Mouse (Mus musculus) liver, embryonic 16.5 days (tissue): ENCODE measurements around the gene Tusc2. TPM values are rescaled to one million over a fixed set of nuclear protein-coding genes. Genes with fewer than 3 reads are reported as not detected.

ENCODE experiments used
- ATAC-seq: fragments of 200-750 bp; cut with Nextera tagmentation; 2 replicates; pipeline ENCODE4 v1.8.0; 2017; ENCODE audit warnings: low read depth, mild to moderate bottlenecking, moderate number of reproducible peaks, moderate library complexity
- H3K27ac ChIP-seq: fragments of 300-500 bp; sonication (generic); 2 replicates; pipeline ENCODE4 v1.5.1; 2014; ENCODE audit warnings: mild to moderate bottlenecking, low read length
- H3K27me3 ChIP-seq: fragments of 300-500 bp; sonication (generic); 2 replicates; pipeline ENCODE4 v1.6.1; 2014; ENCODE audit warnings: low read depth, low read length, mixed read lengths; ENCODE audit not compliant: control insufficient read depth, insufficient read depth
- H3K36me3 ChIP-seq: fragments of 300-500 bp; sonication (generic); 2 replicates; pipeline ENCODE4 v1.6.1; 2014; ENCODE audit warnings: mild to moderate bottlenecking; ENCODE audit not compliant: control insufficient read depth, insufficient read depth
- H3K4me1 ChIP-seq: fragments of 300-500 bp; sonication (generic); 2 replicates; pipeline ENCODE4 v1.6.1; 2014; ENCODE audit warnings: low read depth, low read length, mixed read lengths; ENCODE audit not compliant: control insufficient read depth
- H3K4me2 ChIP-seq: fragments of 300-500 bp; sonication (generic); 2 replicates; pipeline ENCODE4 v1.6.1; 2014; ENCODE audit warnings: low read depth, low read length, mixed read lengths
- H3K4me3 ChIP-seq: fragments of 300-500 bp; sonication (generic); 2 replicates; pipeline ENCODE4 v1.5.1; 2014; ENCODE audit warnings: low read depth, mild to moderate bottlenecking, low read length
- H3K9ac ChIP-seq: fragments of 300-500 bp; sonication (generic); 2 replicates; pipeline ENCODE4 v1.6.1; 2014; ENCODE audit warnings: low read depth, low read length
- H3K9me3 ChIP-seq: fragments of 300-500 bp; sonication (generic); replicated peaks from 2 replicates; pipeline ENCODE4 v1.6.1; 2016; ENCODE audit warnings: low read length; ENCODE audit not compliant: control insufficient read depth
- WGBS: fragments of 180-500 bp; shearing (Covaris S2); extraction: QIAGEN DNeasy Blood & Tissue Kit; methylation state at CpG from one replicate; pipeline ENCODE4 v1.1.7; 2014; ENCODE audit not compliant: insufficient replicate concordance; 5-methylcytosine and 5-hydroxymethylcytosine counted together
- polyA plus RNA-seq: library from polyadenylated mRNA; unstranded; fragments of >200 nt; fragmentation: Nextera tagmentation; extraction: Ambion mirVana; gene quantifications from 2 replicates; pipeline ENCODE4 v1.2.1, GENCODE M21; 2015

Tusc2 gene
- 29.1 and 29.4 TPM in 2 replicates for polyA plus RNA-seq

DNA sequence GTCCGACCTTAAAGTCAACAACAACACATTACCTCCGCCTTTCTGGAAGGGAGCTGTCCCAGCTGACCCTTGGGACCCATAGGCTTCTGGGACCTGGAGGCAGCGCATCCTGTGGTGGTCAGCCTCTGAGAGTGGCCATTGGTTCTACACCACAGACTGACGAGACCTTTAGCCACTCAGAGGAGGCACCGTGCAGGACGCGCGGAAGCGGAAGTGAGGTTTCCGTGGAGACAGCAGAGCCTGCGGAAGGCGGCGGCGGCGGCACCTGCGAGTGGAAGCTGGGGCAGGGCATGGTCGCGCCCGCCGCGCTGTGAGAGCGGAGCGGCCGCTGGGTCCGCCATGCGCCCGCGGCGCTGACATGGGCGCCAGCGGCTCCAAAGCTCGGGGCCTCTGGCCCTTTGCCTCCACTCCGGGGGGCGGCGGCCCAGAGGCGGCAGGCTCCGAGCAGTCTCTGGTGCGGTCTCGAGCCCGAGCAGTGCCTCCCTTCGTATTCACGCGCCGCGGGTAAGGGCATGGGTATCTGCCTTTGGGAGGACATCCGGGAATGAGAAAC lies at the start of gene Tusc2:
Gene Tusc2, plus strand, starts transcription at position 227 of the 553 bp plus-strand sequence.
- Histone ChIP-seq H3K9ac (peak within 1 kb of the TSS; percentile 92), H3K27ac (peak within 1 kb of the TSS; percentile 83), H3K27me3 (no peaks in the 10 kb centered on the region), H3K4me3 (peak within 1 kb of the TSS; percentile 92), H3K4me1 (peaks cover 40% of the 10 kb centered on the region), H3K4me2 (peak within 1 kb of the TSS; percentile 87), H3K36me3 (peaks cover 35% of the 10 kb centered on the region), H3K9me3 (no peaks in the 10 kb centered on the region)
- peak; percentile 96 for ATAC-seq
- under 1% methylated on average over 46 of the region's 46 CpGs for WGBS

DNA sequence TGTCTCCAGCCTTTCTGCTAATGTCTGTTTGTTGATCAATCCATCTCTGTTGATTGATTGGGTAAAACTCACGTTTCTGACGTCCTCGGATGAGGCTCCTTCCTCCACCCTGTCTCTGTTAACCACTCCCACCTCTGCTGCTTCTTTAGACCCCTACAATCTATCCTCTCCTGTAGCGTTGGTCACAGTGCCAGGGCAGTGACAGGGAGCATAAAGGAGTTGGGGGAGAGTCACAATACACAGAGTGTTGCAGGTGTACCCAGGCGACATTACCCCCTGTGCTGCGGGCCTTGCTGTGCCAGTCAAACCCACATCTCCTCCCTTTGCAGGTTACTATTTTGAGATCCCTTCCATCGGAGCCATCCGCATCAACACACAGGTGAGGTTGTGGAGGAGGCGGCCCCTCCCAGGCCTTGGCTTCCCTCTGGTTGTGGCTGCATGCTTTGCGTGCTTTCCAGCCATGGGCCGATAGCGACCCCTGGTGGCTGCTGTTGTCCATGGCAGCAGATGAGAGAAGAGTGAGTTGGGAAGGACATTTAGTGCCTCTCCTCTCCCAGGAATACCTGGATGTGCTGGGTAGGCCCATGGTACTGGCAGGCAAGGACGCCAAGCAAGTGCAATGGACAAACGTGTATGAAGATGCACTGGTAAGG lies 48.6 kb upstream of the Tusc2 start:
- Histone ChIP-seq H3K9me3 (no peaks in the 10 kb centered on the region), H3K27me3 (no peaks in the 10 kb centered on the region), H3K36me3 (no peaks in the 10 kb centered on the region), H3K4me2 (no peak overlapping the region), H3K4me3 (no peak overlapping the region), H3K9ac (no peak overlapping the region), H3K4me1 (no peaks in the 10 kb centered on the region), H3K27ac (no peak overlapping the region)
- 21% methylated on average over 14 of the region's 14 CpGs for WGBS
- peak; percentile 24; the same call in 1 of the 2 replicates for ATAC-seq

DNA sequence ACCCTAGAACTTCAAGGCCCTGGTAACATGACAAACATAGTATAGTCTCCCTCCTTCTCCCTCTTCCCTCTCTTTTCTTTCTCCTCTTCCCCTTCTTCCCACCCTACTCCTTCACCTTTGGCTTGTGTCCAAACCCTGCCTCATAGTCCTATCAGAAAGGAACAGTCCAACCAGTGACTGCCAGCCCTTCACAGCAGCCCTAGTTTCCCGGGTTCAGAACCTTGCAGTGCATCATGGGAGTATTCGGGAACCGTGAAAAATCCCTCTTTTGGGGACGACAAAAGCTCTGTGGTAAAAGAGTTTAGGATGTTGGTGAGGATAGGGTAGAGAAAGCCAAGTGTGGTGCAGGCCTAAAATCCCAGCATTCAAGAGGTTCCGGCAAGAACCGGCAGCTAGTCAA lies 42.7 kb upstream of the Tusc2 start:
- H3K9me3 ChIP-seq: no peaks in the 10 kb centered on the region
- H3K36me3 ChIP-seq: no peaks in the 10 kb centered on the region
- ATAC-seq: no peak
- H3K4me3 ChIP-seq: no peak overlapping the region
- peaks cover 13% of the 10 kb centered on the region; the same call in 1 of the 2 replicates for H3K27me3 ChIP-seq
- H3K27ac ChIP-seq: no peak overlapping the region
- no peak overlapping the region for H3K9ac ChIP-seq
- 61% methylated on average over 6 of the region's 6 CpGs for WGBS
- H3K4me1 ChIP-seq: no peaks in the 10 kb centered on the region; the same call in 1 of the 2 replicates
- H3K4me2 ChIP-seq: no peak overlapping the region

DNA sequence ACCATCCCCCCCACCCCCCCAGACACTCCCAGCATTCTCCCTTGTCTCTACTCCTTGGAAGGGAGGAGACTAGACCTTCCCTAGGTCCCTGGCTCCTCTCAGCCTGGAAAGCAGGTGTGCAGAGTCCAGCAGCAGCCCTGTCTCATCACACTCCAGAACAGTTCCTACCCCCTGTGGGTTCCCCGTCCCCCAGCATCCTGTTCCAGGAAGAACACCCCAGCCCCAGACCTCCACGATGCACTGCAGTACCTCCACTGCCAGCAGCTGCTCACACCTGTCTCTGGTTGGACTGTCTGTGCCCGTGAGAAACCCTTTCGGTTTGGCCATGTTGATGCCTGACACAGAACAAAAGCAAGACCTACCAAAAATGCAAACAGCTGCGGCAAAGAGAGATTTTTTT lies 41.9 kb upstream of the Tusc2 start:
- Histone ChIP-seq H3K4me2 (no peak overlapping the region), H3K4me3 (no peak overlapping the region), H3K9me3 (no peaks in the 10 kb centered on the region), H3K4me1 (no peaks in the 10 kb centered on the region; the same call in 1 of the 2 replicates), H3K27me3 (peaks cover 21% of the 10 kb centered on the region), H3K36me3 (no peaks in the 10 kb centered on the region), H3K9ac (no peak overlapping the region), H3K27ac (no peak overlapping the region)
- ATAC-seq: no peak
- WGBS: 41% methylated on average over 5 of the region's 5 CpGs

DNA sequence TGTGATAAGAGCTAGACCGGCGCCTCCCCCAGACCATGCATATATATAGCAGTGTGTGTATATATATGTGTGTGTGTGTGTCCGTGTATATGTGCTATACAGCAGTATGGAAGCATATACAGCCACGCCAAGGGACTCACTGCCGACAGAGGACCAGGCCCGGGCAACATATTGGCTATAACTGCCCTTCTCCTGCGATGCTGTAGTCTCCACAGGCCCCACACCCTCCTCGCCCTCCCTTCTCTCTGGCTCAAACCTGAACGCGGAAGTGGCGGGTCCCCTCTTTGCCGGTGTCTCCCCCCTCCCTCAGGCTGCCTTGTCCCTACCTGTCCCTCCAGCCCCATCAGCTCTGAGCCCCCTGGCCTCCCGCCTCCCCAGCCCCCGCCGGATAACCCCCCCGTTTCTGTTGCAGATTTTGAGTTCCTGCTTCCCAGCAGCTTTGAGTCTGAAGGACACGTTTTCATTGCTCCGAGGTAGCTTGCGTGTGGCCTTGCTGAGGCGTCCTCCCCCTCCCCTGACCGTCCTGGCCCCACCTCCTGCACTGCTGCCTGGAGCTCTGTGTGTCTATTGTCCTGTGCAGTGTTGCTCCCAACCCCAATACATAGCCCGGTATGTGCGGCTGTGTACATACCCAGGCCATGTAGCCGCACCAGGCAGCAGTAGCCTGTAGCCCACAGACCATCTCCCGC lies 41.2 kb upstream of the Tusc2 start:
- no peak overlapping the region for H3K4me3 ChIP-seq
- peak overlapping the region; percentile 21 for H3K4me2 ChIP-seq
- no peak overlapping the region for H3K27ac ChIP-seq
- peaks cover 6% of the 10 kb centered on the region for H3K4me1 ChIP-seq
- no peak overlapping the region for H3K9ac ChIP-seq
- 13% methylated on average over 25 of the region's 25 CpGs for WGBS
- H3K27me3 ChIP-seq: peaks cover 28% of the 10 kb centered on the region
- H3K36me3 ChIP-seq: no peaks in the 10 kb centered on the region
- 0 out of 2 replicates have a peak, but pooled peaks have one; percentile 16 for ATAC-seq
- H3K9me3 ChIP-seq: no peaks in the 10 kb centered on the region

DNA sequence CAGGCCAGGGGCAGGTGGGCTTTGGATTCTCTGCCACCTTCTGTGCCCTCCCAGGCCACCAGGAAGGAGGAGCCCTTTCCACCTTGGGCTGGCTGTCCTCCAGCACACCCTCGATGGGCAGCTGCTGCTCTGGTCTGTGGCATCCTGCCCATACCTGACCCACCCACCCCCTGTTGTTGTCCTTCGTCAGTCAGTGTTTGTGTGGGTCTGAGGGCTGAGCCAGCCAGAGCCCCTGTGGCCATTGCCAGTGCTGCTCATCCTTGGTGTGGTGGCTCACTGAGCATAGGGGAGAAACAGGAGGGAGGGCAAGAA lies 40.7 kb upstream of the Tusc2 start:
- WGBS: 44% methylated on average over 2 of the region's 2 CpGs
- no peaks in the 10 kb centered on the region for H3K36me3 ChIP-seq
- no peak overlapping the region for H3K27ac ChIP-seq
- H3K27me3 ChIP-seq: peaks cover 33% of the 10 kb centered on the region
- no peak overlapping the region for H3K4me3 ChIP-seq
- H3K4me2 ChIP-seq: no peak overlapping the region
- no peak overlapping the region for H3K9ac ChIP-seq
- H3K9me3 ChIP-seq: no peaks in the 10 kb centered on the region
- ATAC-seq: no peak
- H3K4me1 ChIP-seq: peaks cover 9% of the 10 kb centered on the region

DNA sequence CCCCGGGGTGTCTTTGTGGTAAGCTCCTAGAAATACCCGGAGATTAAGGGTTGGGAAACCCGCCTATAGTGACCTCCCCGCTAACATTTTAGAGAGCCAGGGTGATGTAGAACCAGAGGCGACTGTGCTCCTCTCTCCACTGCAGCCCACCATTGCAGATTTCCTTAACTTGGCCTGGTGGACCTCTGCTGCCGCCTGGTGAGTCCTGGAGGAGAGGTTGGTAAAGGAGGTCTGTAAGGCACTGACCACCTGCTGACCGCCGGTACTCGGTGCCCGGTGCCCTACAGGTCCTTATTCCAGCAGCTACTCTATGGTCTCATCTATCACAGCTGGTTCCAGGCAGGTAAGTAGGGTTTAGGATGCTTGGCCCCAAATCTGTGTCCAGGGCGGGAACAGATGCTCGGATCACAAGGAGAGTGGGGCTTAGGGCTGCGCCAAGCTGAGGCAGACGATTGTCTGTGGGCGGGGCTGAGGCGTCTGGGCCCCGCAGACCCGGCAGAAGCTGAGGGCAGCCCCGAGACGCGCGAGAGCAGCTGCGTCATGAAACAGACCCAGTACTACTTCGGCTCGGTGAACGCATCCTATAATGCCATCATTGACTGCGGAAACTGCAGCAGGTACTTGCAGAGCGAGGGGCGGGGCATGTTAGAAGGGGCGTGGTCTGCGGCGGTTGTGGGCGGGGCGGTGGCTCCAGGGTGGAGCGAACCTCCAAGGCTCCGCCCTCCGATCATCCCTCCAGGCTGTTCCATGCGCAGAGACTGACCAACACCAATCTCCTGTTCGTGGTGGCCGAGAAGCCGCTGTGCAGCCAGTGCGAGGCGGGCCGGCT lies 36.6 kb upstream of the Tusc2 start:
- H3K36me3 ChIP-seq: no peaks in the 10 kb centered on the region
- H3K27ac ChIP-seq: no peak overlapping the region
- H3K9me3 ChIP-seq: no peaks in the 10 kb centered on the region
- WGBS: 4% methylated on average over 44 of the region's 44 CpGs
- H3K4me3 ChIP-seq: peak overlapping the region; percentile 28
- H3K27me3 ChIP-seq: peaks cover 45% of the 10 kb centered on the region
- H3K4me2 ChIP-seq: peak overlapping the region; percentile 50
- H3K4me1 ChIP-seq: peaks cover 9% of the 10 kb centered on the region
- H3K9ac ChIP-seq: no peak overlapping the region
- ATAC-seq: peak; percentile 52

DNA sequence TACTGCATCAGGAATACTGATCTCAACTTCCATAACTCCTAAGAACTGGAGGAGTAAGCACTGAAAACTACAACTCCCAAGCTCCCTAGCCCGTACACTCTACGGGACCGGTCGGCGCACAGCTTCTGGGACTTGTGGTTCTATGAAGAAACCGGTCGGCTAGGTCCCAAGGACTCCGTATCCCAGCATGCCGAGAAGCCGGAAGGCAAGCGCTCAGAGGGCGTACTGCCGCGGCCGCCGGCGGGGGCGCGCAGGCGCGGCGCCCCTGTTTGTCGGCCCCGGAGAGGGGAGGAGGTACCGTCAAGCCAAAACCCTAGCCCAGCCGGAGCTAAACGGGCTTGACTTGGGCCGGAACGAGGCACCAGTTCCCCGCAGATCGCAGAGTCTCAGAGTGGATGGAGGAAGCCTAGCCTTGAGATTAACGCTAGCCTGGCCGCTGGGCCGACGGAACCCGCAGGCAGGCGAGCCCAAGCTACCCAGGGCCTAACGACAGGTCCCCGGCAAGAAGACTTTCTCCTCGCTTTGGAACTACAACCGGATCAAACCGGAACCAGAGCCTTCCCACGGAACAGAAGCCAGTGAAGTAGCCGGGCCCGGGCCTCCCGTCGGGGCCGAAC lies 29.2 kb upstream of the Tusc2 start, which contains the start of gene Tmem115:
Gene Tmem115, plus strand, starts transcription at position 155 of the 617 bp plus-strand sequence.
- peaks cover 12% of the 10 kb centered on the region for H3K36me3 ChIP-seq
- peak; percentile 98 for ATAC-seq
- 0% methylated on average over 48 of the region's 48 CpGs for WGBS

More for the DNA sequence above, 29.2 kb upstream of the Tusc2 start, which contains the start of gene Tmem115:
- Histone ChIP-seq H3K27me3 (peaks cover 4% of the 10 kb centered on the region; the same call in 1 of the 2 replicates), H3K27ac (peak within 1 kb of the TSS; percentile 83), H3K4me2 (peak within 1 kb of the TSS; percentile 96), H3K9ac (peak within 1 kb of the TSS; percentile 90), H3K9me3 (no peaks in the 10 kb centered on the region), H3K4me3 (peak within 1 kb of the TSS; percentile 89), H3K4me1 (peaks cover 31% of the 10 kb centered on the region)
